Mouse (Mus musculus): Measurements from ENCODE around the gene Dennd4b. TPM values are rescaled to one million over a fixed set of nuclear protein-coding genes. Genes with fewer than 3 reads are reported as not detected.
"Not testable (repeated sequence)": the region's sequence is repeated elsewhere in the genome, so short reads cannot be mapped to it uniquely, and the experiment has no call there.

Dennd4b gene
- total RNA-seq, 1 experiment from 2014 or later, result 59.8 TPM

DNA sequence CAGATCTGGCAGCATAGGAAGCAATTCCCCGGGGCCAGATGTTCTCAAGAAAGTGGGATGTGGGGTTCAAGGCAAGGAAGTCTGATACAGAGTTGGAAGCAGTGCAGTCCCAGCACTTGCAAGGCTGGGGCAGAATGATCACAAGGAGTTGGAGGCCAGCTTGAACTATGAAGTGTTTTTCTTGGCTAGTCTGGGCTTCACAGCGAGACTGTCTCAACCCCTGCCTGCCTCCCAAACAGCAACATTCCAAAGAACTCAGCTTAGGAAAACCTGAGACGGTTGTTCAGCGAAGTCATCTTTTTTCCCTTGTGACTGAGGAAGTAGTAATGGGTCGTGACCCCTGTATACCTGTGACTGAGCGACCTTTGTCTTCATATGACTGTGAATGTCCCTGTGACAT lies 14.2 kb upstream of the Dennd4b start:
- ATAC-seq (ENCODE audit: extremely low read depth, insufficient number of reproducible peaks, low FRiP score, poor library complexity, severe bottlenecking), result no peak

- ATAC-seq (ENCODE audit: extremely low read depth, insufficient number of reproducible peaks, low FRiP score, poor library complexity, severe bottlenecking), result not testable (repeated sequence)
These were observed 13.2 kb upstream of the Dennd4b start for GRCm38 (mm10) chr3:90251731-90252226.

GRCm38 (mm10) chr3:90252659-90253058 lies 12.3 kb upstream of the Dennd4b start:
- ATAC-seq (ENCODE audit: extremely low read depth, insufficient number of reproducible peaks, low FRiP score, poor library complexity, severe bottlenecking), result not testable (repeated sequence)

- not testable (repeated sequence) for ATAC-seq (ENCODE audit: extremely low read depth, insufficient number of reproducible peaks, low FRiP score, poor library complexity, severe bottlenecking)
These were observed 11.8 kb upstream of the Dennd4b start for GRCm38 (mm10) chr3:90253174-90253573.

DNA sequence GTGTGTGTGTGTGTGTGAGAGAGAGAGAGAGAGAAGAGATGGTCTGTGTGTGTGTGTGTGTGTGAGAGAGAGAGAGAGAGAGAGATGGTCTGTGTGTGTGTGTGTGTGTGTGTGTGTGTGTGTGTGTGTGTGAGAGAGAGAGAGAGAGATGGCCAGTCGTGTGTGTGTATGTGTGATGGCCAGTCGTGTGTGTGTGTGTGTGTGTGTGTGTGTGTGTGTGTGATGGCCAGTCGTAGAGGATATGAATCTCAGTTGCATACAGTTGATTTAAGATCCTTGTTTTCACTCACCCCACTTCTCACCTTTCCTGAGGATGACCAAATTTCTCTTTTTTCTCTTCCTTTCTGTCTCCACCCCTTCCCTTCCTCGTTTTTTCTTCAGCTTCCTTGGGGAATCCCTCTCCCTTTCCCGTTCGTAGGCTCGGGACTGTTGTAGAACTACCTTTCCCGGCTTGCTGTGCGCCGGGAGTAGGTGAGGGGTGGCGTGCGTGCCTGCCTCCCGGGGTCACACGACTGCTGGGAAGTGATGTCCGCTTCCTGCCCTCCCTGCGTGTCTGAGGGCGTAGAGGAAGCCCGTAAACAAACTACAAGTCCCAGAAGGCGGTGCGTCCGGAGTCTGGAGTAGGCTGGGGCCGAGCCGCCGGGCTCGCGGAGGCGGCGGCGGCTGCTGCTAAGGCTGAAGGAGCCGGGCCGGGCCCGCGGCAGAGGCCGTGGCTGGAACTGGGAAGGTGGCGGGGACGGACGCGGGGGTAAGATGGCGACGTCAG lies 11.1 kb upstream of the Dennd4b start, which contains the start of gene Crtc2:
Gene Crtc2 (plus strand): TSS at position 511 of the 766 bp plus-strand sequence.
- ATAC-seq (ENCODE audit: extremely low read depth, insufficient number of reproducible peaks, low FRiP score, poor library complexity, severe bottlenecking), result peak; percentile 95

DNA sequence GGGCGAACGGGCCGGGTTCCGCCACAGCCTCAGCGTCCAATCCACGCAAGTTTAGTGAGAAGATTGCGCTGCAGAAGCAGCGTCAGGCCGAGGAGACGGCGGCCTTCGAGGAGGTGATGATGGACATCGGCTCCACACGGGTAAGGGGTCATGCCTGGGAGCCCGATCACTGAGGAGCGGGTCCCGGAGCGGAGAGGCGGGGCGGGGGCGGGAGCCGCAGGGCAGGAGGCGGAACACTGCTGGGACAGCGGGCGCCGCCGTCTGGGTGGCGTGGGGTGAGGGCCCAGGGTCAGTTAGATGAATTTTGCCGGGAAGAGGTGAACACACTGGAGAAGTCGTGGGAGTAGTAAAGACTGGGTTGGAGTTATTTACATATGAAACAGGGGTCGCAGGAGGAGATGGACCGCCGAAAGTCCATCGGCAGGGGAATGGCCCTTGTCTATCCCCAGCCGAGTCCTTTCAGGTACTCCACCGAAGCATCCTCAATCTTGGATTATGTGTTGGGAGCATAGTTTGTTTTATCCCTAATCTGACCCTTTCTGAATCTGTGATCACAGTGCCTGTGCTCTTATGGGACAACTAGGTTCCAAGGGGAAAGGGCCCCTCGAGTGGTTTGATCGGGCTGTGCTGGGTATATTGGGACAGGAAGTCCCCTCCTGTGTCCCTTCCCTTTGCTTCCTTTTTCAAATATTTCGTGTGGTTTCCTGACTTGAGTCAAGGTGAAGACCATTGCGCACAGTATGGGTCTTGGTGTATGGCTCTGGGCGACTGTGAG lies 10.4 kb upstream of the Dennd4b start:
- ATAC-seq (ENCODE audit: extremely low read depth, insufficient number of reproducible peaks, low FRiP score, poor library complexity, severe bottlenecking), result peak; percentile 4; the same call in 1 of the 2 replicates

DNA sequence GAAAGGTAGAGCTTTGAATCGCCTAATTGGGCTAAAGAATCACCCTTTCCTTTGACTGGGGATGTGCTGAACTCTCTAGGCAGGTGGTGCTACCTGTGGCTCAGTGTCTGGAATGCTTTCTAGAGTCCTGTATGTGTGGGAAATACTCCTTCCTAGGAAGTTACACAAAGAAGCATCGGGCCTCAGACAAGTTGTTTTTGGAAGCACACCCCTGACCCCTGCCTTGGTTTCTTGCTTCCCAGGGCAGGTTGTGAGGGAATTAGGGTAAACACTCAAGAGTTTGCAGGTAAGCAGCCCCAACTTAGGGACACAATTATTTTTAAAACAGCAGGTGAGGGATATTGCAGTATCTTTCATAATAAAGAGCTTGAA lies 9.8 kb upstream of the Dennd4b start:
- ATAC-seq (ENCODE audit: extremely low read depth, insufficient number of reproducible peaks, low FRiP score, poor library complexity, severe bottlenecking), result no peak

GRCm38 (mm10) chr3:90255784-90256353 lies 9.1 kb upstream of the Dennd4b start:
- ATAC-seq (ENCODE audit: extremely low read depth, insufficient number of reproducible peaks, low FRiP score, poor library complexity, severe bottlenecking), result no peak

- ATAC-seq (ENCODE audit: extremely low read depth, insufficient number of reproducible peaks, low FRiP score, poor library complexity, severe bottlenecking), result no peak
These were observed 8.1 kb upstream of the Dennd4b start for GRCm38 (mm10) chr3:90256731-90257530.

DNA sequence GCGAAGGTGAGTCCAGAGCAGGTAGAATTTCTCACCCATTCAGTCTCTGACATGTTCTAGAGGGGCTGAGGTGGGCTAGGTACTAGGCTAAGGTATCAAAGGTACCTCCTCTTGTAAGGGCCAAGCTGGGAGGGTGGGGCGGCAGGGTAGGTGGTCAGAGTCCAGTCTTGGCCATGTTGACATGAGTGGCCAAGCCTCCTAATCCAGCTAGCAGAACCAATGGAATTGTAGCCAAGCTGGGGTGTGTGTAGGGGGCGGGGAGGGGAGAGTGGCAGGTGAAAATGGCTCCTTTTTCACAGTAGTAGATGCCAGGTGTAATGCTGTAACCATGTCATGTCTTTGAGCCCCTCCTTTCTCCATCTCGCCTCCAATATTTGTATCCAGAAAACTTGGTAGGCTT lies 6.5 kb upstream of the Dennd4b start:
- ATAC-seq (ENCODE audit: extremely low read depth, insufficient number of reproducible peaks, low FRiP score, poor library complexity, severe bottlenecking), result no peak

GRCm38 (mm10) chr3:90263121-90263771 lies 1.7 kb upstream of the Dennd4b start:
- no peak for ATAC-seq (ENCODE audit: extremely low read depth, insufficient number of reproducible peaks, low FRiP score, poor library complexity, severe bottlenecking)

DNA sequence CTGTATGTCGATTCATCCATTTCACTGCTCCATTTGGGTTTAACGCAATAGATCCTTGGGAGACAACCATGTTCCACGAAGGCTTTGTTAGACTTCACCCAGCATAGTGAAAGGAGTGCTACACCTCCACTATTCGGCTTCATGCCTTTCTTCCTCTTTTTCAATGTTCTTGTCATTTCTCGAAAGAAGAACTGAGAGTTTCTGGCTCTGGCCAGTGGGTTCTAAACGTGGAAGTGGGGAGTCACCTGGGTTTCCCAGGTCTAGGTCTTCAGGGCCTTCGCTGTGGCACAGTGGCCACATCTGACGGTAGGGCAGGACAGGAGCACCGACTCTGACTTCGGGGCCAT lies 325 bp upstream of the Dennd4b start:
- no peak for ATAC-seq (ENCODE audit: extremely low read depth, insufficient number of reproducible peaks, low FRiP score, poor library complexity, severe bottlenecking)

- ATAC-seq (ENCODE audit: extremely low read depth, insufficient number of reproducible peaks, low FRiP score, poor library complexity, severe bottlenecking), result peak; percentile 47
These were observed 1.2 kb downstream of the Dennd4b start for GRCm38 (mm10) chr3:90265932-90266741.

GRCm38 (mm10) chr3:90266901-90267775 lies 2.2 kb downstream of the Dennd4b start:
- ATAC-seq (ENCODE audit: extremely low read depth, insufficient number of reproducible peaks, low FRiP score, poor library complexity, severe bottlenecking), result no peak

DNA sequence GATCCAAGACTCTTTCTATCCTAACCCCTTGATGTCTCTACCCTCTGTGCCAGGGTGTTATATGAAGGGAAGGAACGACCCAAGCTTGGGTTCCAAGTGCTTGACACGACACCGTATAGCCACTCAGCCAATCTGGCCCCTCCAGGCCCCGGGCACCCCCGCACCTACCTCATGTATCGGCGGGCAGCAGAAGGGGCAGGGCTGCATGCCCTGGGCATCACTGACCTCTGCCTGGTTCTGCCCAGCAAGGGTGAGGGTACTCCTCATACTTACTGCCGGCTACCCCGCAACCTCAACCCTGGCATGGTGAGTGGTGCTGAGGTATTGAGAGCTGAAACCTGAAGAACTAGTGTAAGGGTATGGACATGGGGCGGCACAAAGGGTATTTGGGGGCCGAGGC lies 3.2 kb downstream of the Dennd4b start:
- ATAC-seq (ENCODE audit: extremely low read depth, insufficient number of reproducible peaks, low FRiP score, poor library complexity, severe bottlenecking), result no peak

DNA sequence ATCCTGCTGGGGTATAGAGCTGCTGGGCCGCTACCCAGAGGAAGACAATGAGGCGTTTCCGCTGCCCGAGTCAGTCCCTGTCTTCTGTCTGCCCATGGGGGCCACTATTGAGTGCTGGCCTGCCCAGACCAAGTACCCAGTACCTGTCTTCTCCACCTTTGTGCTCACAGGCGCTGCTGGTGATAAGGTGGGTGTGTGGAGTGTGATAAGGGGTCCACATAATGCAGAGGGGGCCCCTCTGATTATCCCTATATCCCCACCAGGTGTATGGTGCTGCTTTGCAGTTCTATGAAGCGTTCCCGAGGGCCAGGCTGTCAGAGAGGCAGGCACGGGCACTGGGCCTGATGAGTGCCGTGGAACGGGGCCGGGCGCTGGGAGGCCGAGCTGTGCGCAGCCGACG lies 4.0 kb downstream of the Dennd4b start:
- ATAC-seq (ENCODE audit: extremely low read depth, insufficient number of reproducible peaks, low FRiP score, poor library complexity, severe bottlenecking), result no peak

- ATAC-seq (ENCODE audit: extremely low read depth, insufficient number of reproducible peaks, low FRiP score, poor library complexity, severe bottlenecking), result no peak
These were observed 5.8 kb downstream of the Dennd4b start for GRCm38 (mm10) chr3:90270784-90271183.

Data from neutrophil, adult 5-6 weeks (primary cell).